Comparison of ENCODE assay signal across 46 mouse cellular contexts in genomic region chr2:152917671-152918070, GRCm38 (mm10). TPM values are rescaled to one million over a fixed set of nuclear protein-coding genes. Genes with fewer than 3 reads are reported as not detected.
"Had no signal": no experiment of that assay in that cellular context is flagged by ENCODE, and none has a peak within 500 bp of the region (broad histone marks: within the 10 kb centered on the region; RNA-seq: fewer than 3 reads in every experiment).

No protein-coding gene starts in this region.

- H3K9ac ChIP-seq: limb, embryonic 12.5 days; limb, embryonic 13.5 days; limb, embryonic 15.5 days; liver, embryonic 12.5 days; liver, embryonic 13.5 days; liver, embryonic 14.5 days; liver, embryonic 15.5 days; liver, postnatal 0 days; lung, embryonic 14.5 days; lung, embryonic 15.5 days; midbrain, embryonic 12.5 days; midbrain, embryonic 13.5 days; midbrain, embryonic 15.5 days; neural tube, embryonic 12.5 days had no signal

- H3K4me3 ChIP-seq: limb, embryonic 10.5 days; limb, embryonic 12.5 days; limb, embryonic 13.5 days; limb, embryonic 15.5 days; liver, embryonic 12.5 days; liver, embryonic 13.5 days; liver, embryonic 15.5 days; lung, embryonic 15.5 days; megakaryocyte, embryonic 14.5 days; midbrain, embryonic 10.5 days; midbrain, embryonic 12.5 days; midbrain, embryonic 13.5 days; midbrain, embryonic 15.5 days; myocyte; neural tube, embryonic 12.5 days had no signal

- H3K9me3 ChIP-seq: limb, embryonic 10.5 days; limb, embryonic 12.5 days; limb, embryonic 13.5 days; limb, embryonic 15.5 days; liver, embryonic 12.5 days; liver, embryonic 13.5 days; liver, embryonic 15.5 days; lung, embryonic 15.5 days; megakaryocyte, embryonic 14.5 days; midbrain, embryonic 10.5 days; midbrain, embryonic 12.5 days; midbrain, embryonic 13.5 days; midbrain, embryonic 15.5 days; neural tube, embryonic 12.5 days had no signal

- DNase-seq: left cerebral cortex, postnatal 4 days; liver; liver, embryonic 13.5 days; liver, postnatal 0 days; lung, adult 18-20 months; lung, adult 2 months; lung, embryonic 14.5 days; lung, postnatal 10 days; lung, postnatal 14 days; lung, postnatal 36 days; lung, postnatal 4 days; midbrain, embryonic 14.5 days had no signal

- H3K27ac ChIP-seq: limb, embryonic 12.5 days; limb, embryonic 13.5 days; limb, embryonic 15.5 days; liver, embryonic 12.5 days; liver, embryonic 13.5 days; liver, embryonic 14.5 days; liver, embryonic 15.5 days; lung, embryonic 15.5 days; macrophage; midbrain, embryonic 10.5 days; midbrain, embryonic 12.5 days; midbrain, embryonic 13.5 days; midbrain, embryonic 15.5 days; neural tube, embryonic 12.5 days had no signal

- H3K36me3 ChIP-seq: limb, embryonic 10.5 days; limb, embryonic 12.5 days; limb, embryonic 13.5 days; limb, embryonic 15.5 days; liver, embryonic 12.5 days; liver, embryonic 13.5 days; liver, embryonic 15.5 days; lung, embryonic 15.5 days; midbrain, embryonic 10.5 days; midbrain, embryonic 12.5 days; midbrain, embryonic 13.5 days; midbrain, embryonic 15.5 days; neural tube, embryonic 12.5 days had no signal

- ATAC-seq: liver, embryonic 12.5 days; liver, postnatal 0 days; lung, postnatal 0 days; midbrain, embryonic 13.5 days; midbrain, embryonic 15.5 days; midbrain, embryonic 16.5 days had no signal

- H3K4me2 ChIP-seq: limb, embryonic 12.5 days; limb, embryonic 13.5 days; limb, embryonic 15.5 days; liver, embryonic 11.5 days; liver, embryonic 12.5 days; liver, embryonic 13.5 days; liver, embryonic 15.5 days; lung, embryonic 14.5 days; lung, embryonic 15.5 days; midbrain, embryonic 11.5 days; midbrain, embryonic 12.5 days; midbrain, embryonic 13.5 days; midbrain, embryonic 15.5 days; neural tube, embryonic 12.5 days had no signal

RNA-seq across cellular contexts. Expression of gene Mylk2, which starts 6.5 kb away (rescaled TPM):
- total RNA-seq: left cerebral cortex, postnatal 10 days; left cerebral cortex, postnatal 14 days; left cerebral cortex, postnatal 25 days; left cerebral cortex, postnatal 36 days; left cerebral cortex, postnatal 4 days; megakaryocyte progenitor cell, adult 5-6 weeks; megakaryocyte, adult 5-6 weeks; megakaryocyte-erythroid progenitor cell, adult 5-6 weeks; monocyte, adult 5-6 weeks had no signal
- polyA plus RNA-seq: limb, embryonic 10.5 days; limb, embryonic 11.5 days; limb, embryonic 12.5 days; liver, adult 2 months; liver, embryonic 11.5 days; liver, embryonic 12.5 days; liver, embryonic 13.5 days; liver, embryonic 14.5 days; liver, postnatal 0 days; lung, embryonic 14.5 days; macrophage; midbrain, embryonic 11.5 days; midbrain, embryonic 12.5 days; midbrain, embryonic 14.5 days; midbrain, embryonic 15.5 days; midbrain, postnatal 0 days; neural tube, embryonic 11.5 days; neural tube, embryonic 12.5 days had no signal

RNA-seq across cellular contexts. Expression of gene Foxs1, which starts 15.3 kb away (rescaled TPM):
- total RNA-seq: liver, adult 2 months; megakaryocyte progenitor cell, adult 5-6 weeks; megakaryocyte, adult 5-6 weeks; megakaryocyte-erythroid progenitor cell, adult 5-6 weeks; monocyte, adult 5-6 weeks had no signal
- polyA plus RNA-seq: limb, embryonic 12.5 days; liver, embryonic 12.5 days; macrophage had no signal

RNA-seq across cellular contexts. Expression of gene Dusp15, which starts 33.8 kb away (rescaled TPM):
- total RNA-seq: liver, adult 2 months; megakaryocyte progenitor cell, adult 5-6 weeks; megakaryocyte, adult 5-6 weeks; megakaryocyte-erythroid progenitor cell, adult 5-6 weeks; monocyte, adult 5-6 weeks had no signal
- polyA plus RNA-seq: liver, adult 2 months; liver, embryonic 11.5 days; liver, embryonic 12.5 days; liver, embryonic 13.5 days; liver, embryonic 15.5 days; liver, embryonic 16.5 days; liver, postnatal 0 days; lung, embryonic 16.5 days; lung, postnatal 0 days; macrophage had no signal

RNA-seq across cellular contexts. Expression of gene Ttll9, which starts 44.6 kb away (rescaled TPM):
- total RNA-seq: liver, adult 2 months; megakaryocyte-erythroid progenitor cell, adult 5-6 weeks; monocyte, adult 5-6 weeks had no signal
- polyA plus RNA-seq: macrophage, myocyte had no signal
